Mouse (Mus musculus) cerebral cortex, adult 2 months (tissue): ENCODE data around the gene Zfp664.

Experiments used
- WGBS: fragments of 180-500 bp; shearing (Covaris S2); methylation state at CpG from one replicate; pipeline ENCODE4 v1.1.7; 2018; 5-methylcytosine and 5-hydroxymethylcytosine counted together

Zfp664 gene

DNA sequence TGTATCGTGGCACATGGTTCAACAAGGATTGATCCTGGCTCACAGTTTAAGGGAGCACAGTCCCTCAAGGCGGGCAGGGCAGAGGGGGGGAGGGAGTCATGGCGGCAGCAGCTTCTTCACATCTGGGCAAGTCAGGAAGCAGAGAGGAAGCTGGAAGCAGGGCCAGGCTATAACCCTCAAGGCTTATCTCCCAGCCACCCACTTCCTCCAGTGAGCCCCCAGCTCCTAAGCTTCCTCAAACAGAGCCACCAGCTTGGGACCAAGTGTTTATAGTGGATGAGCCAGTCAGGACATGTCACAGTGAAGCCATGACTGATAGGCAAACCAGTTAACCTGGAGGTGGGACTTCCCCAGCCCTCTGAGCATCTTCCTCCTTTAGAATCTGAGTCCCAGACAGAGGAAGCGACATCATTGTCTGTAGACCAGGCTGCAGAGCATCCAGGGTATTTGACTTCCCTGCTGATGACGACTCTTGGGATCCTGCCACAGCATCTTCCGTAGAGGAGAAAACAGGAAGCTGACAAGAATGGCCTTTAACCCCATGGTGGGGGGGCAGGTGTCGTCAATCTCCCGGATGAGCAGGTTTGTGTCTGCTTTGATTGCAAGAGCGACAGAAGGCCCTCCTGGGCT, 67.0 kb downstream of the Zfp664 start:
- WGBS, result 82% methylated on average over 9 of the region's 9 CpGs

DNA sequence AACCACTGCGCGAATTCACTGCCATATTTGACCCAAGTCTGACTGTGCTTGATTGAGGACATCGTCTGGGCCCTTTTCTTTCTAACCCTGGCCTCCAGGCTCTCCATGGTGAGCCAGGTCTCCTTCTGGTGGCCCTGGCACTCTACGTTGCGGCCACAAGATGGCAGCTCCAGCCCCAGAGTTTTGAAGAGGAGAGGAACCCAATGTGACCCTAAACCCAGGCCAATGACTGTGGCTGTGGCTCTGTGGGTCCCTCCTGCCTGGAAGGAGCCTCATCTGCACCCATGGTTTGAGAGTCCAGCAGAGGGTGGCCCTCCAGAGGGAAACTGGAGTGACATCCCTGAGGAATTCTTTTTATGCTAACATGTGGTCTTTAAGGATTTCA, 67.6 kb downstream of the Zfp664 start:
- WGBS, result 59% methylated on average over 5 of the region's 5 CpGs

DNA sequence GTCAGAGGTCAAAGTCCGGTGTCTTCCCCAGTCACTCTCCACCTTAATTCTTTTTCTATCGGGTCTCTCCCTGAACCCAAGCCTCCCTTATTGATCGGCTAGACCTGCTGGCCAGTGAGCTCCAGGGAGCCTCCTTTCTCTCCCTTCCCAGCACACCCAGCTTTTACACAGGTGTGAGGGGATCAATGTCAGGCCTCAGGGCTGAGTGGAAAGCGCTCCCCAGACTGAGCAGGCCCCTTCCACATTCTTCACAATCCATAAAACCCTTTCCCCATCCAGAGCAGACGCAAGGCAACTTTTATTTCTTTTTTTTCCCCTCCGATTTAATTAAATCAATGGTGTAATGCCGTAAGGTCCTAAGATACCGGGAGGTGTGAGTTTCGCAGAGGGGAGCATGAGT, 68.1 kb downstream of the Zfp664 start:
- WGBS, result 71% methylated on average over 9 of the region's 9 CpGs

DNA sequence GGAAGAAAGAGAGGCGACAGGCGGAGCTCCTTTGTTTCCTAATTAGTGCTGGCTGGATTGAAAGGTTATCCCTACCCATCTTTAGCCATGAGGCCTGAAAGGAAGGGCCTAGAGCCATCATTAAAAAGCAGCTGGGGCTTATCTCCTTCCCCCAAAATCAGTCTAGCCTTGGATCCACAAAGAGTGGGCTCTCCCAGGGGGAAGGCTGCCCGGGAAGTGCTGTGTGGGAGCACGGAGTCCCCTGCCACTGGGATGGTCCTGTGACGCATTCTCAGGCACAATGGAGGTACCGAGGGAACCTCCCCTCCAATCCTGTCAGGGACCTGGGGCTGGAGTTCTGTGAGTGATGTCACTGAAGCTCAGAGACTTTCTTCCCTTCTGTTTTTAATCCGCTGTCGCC, 68.6 kb downstream of the Zfp664 start:
- 85% methylated on average over 8 of the region's 8 CpGs for WGBS

DNA sequence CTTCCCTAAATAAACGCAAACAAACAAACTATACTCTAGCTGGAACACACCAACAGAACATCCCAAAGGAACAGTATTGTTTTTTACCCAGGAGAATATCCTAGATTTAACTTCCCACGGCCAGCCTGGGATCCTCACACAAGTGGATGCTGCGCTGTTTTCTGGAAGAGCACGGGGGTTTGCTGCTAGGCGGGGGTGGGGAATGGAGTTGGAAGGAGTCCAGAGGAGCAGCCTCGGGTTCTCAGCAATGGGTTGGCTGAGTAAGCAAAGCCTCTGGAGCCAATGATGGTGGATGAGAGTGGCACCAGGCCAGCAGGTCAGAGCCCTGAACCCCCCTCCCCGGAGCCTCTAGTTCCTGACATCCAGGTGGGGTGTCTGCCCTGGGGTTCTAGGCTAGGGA, 72.1 kb downstream of the Zfp664 start:
- 30% methylated on average over 7 of the region's 7 CpGs for WGBS

DNA sequence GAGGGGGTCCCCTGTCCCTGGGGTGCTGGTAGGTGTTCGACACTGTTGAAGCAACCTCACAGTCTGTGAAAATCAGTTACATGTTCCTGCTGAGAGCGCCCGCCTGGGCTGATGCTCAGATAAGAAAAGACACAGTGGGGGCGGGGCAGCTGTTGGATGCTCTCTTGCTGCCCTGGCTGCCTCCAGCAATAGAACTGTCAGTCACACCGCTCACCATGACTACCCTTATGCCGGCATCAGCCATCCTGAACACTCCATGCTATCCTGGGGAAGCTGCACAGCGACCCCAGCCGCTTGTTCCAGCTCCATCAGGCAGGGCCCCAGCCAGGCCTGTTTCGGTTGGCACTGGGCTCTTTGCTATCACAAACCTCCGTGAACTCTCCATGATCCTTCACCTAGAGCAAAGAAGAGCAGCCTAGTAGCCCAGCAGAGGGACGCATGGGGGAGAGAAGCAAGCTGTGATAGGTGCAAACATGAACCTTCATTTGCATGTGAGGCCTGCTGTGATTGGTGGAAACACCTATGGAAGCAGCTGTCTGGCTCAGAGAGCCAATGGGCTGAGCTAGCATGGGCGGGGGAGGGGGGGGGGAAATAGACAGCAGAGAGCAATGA, 80.8 kb downstream of the Zfp664 start:
- WGBS, result 60% methylated on average over 12 of the region's 12 CpGs

DNA sequence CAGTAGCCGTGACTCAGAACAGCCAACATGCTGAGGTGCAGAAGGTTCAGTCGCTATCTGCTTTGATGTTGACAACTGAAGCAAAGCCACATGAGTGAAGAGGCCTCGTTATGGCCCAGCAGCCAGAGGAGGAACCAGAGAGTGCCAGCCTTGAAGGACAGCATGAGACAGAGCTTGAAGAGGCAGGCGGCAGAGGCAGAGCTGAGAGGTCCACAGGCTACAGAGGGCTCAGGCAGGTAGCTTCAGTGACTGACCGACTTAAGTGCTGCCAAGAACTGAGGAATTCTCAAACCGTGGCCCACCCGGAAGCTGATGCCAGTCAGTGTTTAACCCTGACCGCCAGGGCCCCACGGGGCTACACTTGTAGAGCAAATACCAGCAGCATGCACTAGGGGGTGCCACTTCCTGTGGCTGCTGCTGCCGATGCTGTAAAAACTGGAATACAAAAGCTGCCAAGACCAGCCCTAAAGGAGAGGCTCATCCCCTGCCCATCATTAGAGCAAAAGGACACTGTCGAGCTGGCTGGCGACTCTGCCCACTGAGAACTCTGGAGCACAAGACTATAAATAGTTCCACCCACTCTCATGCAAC, 81.4 kb downstream of the Zfp664 start:
- WGBS, result 39% methylated on average over 12 of the region's 12 CpGs

DNA sequence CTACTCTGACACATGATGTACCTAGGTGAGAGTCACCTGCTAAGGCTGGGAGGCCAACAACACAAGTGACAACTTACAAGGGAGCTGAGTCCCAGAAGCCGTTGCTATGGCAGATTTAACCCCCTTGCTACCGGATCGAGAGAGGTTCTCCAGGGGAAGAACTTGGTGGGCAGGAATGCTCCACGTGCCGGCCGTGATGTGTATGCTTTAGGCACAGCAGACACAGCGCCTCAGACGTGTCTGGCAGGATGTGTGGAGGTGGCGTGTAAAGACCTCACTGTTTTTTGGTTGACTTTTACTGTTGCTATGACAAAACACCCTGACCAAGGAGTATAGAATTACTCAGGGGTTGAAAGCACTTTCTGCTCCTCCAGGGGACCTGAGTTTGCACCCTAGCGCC, 81.9 kb downstream of the Zfp664 start:
- WGBS, result 61% methylated on average over 10 of the region's 10 CpGs

DNA sequence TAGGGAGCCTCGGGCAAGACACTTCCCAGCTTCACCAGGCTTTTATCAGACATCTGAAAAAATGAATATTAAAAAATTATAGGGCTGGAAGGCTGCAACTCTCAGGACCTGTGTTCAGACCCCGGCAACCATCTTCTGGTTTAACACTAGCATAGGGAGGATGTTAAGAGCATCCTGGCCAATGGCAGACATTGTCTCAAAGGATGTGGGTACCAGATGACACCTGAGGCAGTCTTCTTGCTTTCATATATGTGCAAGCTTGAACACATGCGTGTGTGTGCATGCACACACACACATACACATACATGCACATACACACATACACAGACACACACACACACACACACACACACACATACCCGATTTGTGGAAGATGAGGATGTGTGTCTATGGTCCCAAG, 82.6 kb downstream of the Zfp664 start:
- 91% methylated on average over 4 of the region's 4 CpGs for WGBS

DNA sequence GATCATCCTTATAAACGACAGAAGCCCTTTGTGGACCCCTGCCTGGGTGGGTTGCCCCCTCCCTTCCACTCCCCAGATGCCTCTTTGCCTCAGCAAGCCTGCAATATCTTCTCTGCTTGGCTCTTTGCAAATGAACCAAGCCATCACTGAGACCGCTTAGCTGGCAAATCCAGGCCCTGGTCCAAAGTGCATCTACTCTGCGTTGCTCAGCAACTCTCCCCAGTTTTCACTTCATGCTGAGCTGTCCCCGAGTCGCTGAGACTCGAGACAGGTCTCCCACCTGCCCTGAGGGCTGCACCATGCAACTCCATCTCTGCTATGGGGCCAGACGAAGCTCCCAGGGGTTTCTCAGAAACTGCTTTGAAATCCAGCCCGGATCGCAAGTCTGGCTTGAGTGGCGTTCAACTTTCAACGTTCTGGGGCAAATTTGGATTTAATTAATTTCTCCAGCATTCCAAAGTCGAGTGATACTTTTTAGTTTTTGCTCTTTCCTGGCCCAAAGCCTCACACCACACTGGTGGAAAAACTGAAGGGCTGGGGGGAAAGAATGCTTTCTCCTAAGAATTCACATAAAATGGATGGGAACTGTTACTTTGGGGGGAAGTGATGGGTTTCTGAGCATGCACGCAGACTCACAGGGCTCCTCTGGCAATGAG, 88.3 kb downstream of the Zfp664 start:
- 51% methylated on average over 13 of the region's 13 CpGs for WGBS

DNA sequence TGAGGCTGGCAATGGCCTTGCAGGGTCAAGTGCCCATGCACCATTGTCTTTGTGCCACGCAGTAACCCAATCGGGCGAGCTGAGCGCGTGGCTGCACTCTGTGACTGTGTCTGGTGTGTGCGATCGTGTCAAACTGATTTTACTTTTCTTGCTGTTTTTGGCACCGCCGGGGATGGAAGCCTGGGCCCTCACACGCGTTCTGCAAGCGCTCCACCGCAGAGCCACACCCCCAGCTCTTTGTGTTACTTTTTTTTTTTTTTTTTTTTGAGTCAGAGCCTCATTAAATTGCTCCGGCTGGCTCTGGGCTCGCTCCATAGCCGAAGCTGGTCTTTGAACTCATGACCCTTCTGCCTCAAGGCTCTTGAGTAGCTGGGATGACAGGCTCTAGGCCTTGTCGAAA, 88.8 kb downstream of the Zfp664 start:
- 60% methylated on average over 17 of the region's 17 CpGs for WGBS
